Mouse (Mus musculus): ENCODE data around the gene Htr1a. TPM values are rescaled to one million over a fixed set of nuclear protein-coding genes. Genes with fewer than 3 reads are reported as not detected.

The Htr1a gene
- not detected in 2 replicates for polyA plus RNA-seq (2012; ENCODE audit: low replicate concordance)

DNA sequence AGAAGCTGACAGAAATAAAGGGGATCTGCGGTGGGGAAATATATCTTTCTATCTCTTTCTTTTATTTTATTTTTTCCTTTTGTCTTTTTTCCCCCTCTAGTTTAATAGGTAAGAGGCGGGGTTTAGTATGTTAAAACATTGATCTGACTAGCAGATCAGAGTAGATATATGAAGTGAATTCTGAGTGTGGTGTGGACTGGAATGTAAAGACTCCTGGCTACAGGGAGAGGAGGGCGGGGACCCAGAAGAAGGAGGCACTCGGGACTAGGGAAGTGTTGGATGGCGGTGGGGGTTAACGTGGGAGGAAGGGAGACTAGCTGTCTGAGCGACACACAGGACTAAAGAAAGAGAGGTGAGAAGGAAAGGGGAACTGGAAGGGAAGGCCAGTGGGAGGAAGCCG is at the start of gene Htr1a:
Gene Htr1a, plus strand, starts transcription at position 301 of the 400 bp plus-strand sequence.

Other genes with a start within 250 kb of the Htr1a start
- 0.46 and 0.81 TPM in 2 replicates for gene Rnf180, start 148.8 kb upstream of the Htr1a start, polyA plus RNA-seq (2012; ENCODE audit: low replicate concordance)